Mouse (Mus musculus) hindbrain, embryonic 16.5 days (tissue): ENCODE results near the gene Gm9821. TPM values are rescaled to one million over a fixed set of nuclear protein-coding genes. Genes with fewer than 3 reads are reported as not detected.

Experiments used
- ATAC-seq: fragments of 200-750 bp; cut with Nextera tagmentation; 2 replicates; pipeline ENCODE4 v1.8.0; 2017; ENCODE audit warnings: moderate TSS enrichment, moderate library complexity
- H3K27ac ChIP-seq: fragments of 300-500 bp; sonication (generic); 2 replicates; pipeline ENCODE4 v1.5.1; 2014; ENCODE audit warnings: low read depth, mild to moderate bottlenecking, control low read depth, low read length, moderate library complexity
- H3K27me3 ChIP-seq: fragments of 300-500 bp; sonication (generic); replicated peaks from 2 replicates; pipeline ENCODE4 v1.6.1; 2014; ENCODE audit warnings: low read length; ENCODE audit not compliant: control insufficient read depth, insufficient read depth
- H3K36me3 ChIP-seq: fragments of 300-500 bp; sonication (generic); 2 replicates; pipeline ENCODE4 v1.6.1; 2014; ENCODE audit warnings: mild to moderate bottlenecking, low read length, moderate library complexity, mixed read lengths; ENCODE audit not compliant: control insufficient read depth, insufficient read depth
- H3K4me1 ChIP-seq: fragments of 300-500 bp; sonication (generic); 2 replicates; pipeline ENCODE4 v1.6.1; 2014; ENCODE audit warnings: low read depth, low read length; ENCODE audit not compliant: control insufficient read depth, insufficient read depth
- H3K4me2 ChIP-seq: fragments of 300-500 bp; sonication (generic); 2 replicates; pipeline ENCODE4 v1.6.1; 2014; ENCODE audit warnings: mild to moderate bottlenecking, low read length, control low read depth, moderate library complexity
- H3K4me3 ChIP-seq: fragments of 300-500 bp; sonication (generic); 2 replicates; pipeline ENCODE4 v1.5.1; 2014; ENCODE audit warnings: mild to moderate bottlenecking, low read length, control low read depth, moderate library complexity
- H3K9ac ChIP-seq: fragments of 300-500 bp; sonication (generic); 2 replicates; pipeline ENCODE4 v1.6.1; 2014; ENCODE audit warnings: low read depth, mild to moderate bottlenecking, control low read depth, low read length, moderate library complexity
- H3K9me3 ChIP-seq: fragments of 300-500 bp; sonication (generic); 2 replicates; pipeline ENCODE4 v1.6.1; 2014; ENCODE audit warnings: mild to moderate bottlenecking, low read length, moderate library complexity; ENCODE audit not compliant: control insufficient read depth
- WGBS: fragments of 180-500 bp; shearing (Covaris S2); extraction: QIAGEN DNeasy Blood & Tissue Kit; methylation state at CpG from one replicate; pipeline ENCODE4 v1.1.7; 2014; 5-methylcytosine and 5-hydroxymethylcytosine counted together
- microRNA-seq: library from miRNA; unstranded; fragments of <30 nt; microRNA quantifications from one replicate; pipeline ENCODE4, GENCODE M21; 2017
- polyA plus RNA-seq: library from polyadenylated mRNA; unstranded; fragments of >200 nt; fragmentation: Nextera tagmentation; extraction: Ambion mirVana; gene quantifications from 2 replicates; pipeline ENCODE4 v1.2.1, GENCODE M21; 2015

Gene Gm9821
- polyA plus RNA-seq, 1 experiment from 2014 or later = 0.29 TPM

DNA sequence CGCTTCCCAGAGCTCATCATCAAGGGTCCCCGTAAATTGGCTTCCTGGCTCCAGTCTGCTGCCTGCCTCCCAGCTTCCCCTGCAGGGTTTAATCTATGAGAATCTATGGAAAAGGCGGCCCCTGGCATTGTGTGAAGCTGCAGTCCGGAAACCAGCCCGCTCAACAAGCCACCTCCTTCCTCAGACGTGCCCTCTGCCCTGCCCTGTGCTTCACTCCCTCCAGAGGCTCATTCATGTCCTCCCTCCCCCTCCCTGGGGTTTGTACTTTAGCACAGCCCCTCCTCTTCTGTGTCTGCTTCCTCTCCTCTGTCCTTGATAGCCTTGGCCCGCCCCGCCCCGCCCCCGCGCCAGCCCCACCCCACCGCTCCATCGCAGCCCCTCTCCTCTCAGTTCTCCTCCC is 38.9 kb downstream of the Gm9821 start:
- H3K9ac ChIP-seq = peak overlapping the region; percentile 51
- H3K4me1 ChIP-seq = peaks cover 6% of the 10 kb centered on the region
- H3K4me3 ChIP-seq = peak overlapping the region; percentile 7; the same call in 1 of the 2 replicates
- H3K36me3 ChIP-seq = no peaks in the 10 kb centered on the region
- H3K27me3 ChIP-seq = peaks cover 2% of the 10 kb centered on the region; the same call in 1 of the 2 replicates
- H3K9me3 ChIP-seq = no peaks in the 10 kb centered on the region
- WGBS = 6% methylated on average over 10 of the region's 13 CpGs
- H3K4me2 ChIP-seq = peak overlapping the region; percentile 40
- peak overlapping the region; percentile 12; the same call in 1 of the 2 replicates for H3K27ac ChIP-seq
- ATAC-seq = peak; percentile 60

DNA sequence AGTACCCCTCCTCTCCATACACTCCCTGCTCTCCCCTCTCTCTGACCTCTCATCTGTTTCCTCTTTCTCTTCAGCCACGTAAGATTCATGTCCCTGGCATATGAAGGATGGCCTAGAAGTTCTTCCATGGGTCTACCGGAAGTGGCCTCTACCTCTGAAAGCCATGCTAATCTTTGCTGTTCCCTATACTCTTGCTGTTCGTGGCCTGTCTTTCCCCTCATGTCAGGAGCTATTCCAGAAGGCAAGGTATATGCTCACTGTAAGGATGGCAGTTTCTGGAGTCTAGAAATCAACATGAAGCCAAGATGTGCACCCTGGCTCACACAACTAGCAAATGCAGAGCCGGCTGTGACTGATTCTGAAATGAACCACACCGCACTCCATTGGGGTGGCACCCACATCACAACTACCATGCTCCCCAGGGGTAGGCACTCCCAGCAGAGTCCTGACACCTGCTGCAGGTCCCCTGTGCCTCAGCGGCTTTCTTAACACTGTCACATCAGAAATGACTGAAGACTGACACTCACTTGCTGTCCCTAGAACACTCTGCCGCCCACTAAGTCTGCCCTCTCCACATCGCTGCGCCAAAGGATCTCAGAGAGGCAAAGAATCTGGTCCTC is 39.5 kb downstream of the Gm9821 start:
- Histone ChIP-seq H3K4me2 (peak overlapping the region; percentile 40), H3K9ac (no peak overlapping the region), H3K9me3 (no peaks in the 10 kb centered on the region), H3K4me3 (no peak overlapping the region), H3K4me1 (peaks cover 6% of the 10 kb centered on the region), H3K27me3 (peaks cover 2% of the 10 kb centered on the region; the same call in 1 of the 2 replicates), H3K36me3 (no peaks in the 10 kb centered on the region), H3K27ac (peak overlapping the region; percentile 12; the same call in 1 of the 2 replicates)
- 41% methylated on average over 9 of the region's 9 CpGs for WGBS
- ATAC-seq = no peak

DNA sequence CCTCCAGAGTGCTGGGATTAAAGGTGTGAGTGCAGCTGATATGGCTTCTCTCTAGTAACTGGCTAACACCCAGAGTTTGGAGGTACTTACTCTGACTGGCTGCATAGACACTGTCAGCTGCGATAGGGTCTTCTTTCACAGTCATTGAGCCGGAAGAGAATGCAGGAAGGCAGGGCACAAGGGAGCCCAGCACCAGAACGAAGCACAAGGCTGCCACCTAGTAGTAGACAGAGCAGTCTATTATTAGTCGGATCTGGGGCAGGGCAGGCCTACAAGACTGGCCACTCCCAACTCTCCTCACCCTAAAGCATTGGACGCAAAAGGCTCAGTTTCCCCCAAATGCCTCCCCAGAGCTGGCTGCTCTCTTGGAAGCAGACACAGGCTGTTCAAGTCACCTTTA is 40.6 kb downstream of the Gm9821 start:
- no peak overlapping the region for H3K4me3 ChIP-seq
- peaks cover 6% of the 10 kb centered on the region for H3K4me1 ChIP-seq
- H3K27me3 ChIP-seq = peaks cover 2% of the 10 kb centered on the region; the same call in 1 of the 2 replicates
- H3K36me3 ChIP-seq = no peaks in the 10 kb centered on the region
- H3K27ac ChIP-seq = no peak overlapping the region
- H3K9me3 ChIP-seq = no peaks in the 10 kb centered on the region
- ATAC-seq = peak; percentile 53
- 6% methylated on average over 5 of the region's 5 CpGs for WGBS
- H3K4me2 ChIP-seq = no peak overlapping the region
- no peak overlapping the region for H3K9ac ChIP-seq

DNA sequence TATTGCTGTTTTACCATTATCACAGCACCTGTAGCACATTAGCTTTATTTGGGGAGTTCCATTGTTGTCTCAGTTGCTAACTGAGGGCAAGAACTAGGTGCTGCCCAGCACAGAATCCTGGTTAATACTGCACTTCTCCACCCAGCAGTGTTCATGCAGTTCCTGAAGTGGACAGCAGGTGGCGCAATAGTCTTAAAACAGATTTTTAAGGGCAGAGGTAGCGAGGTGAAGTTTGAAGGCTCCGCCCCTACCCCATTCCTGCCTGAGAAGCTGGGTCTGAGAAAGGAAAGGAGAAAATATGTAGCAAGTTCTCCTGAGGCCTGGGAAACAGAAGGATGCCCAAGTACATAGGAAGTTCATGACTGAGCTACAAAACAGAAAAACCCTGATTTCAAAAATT is 42.0 kb downstream of the Gm9821 start:
- ATAC-seq = peak; percentile 31; the same call in 1 of the 2 replicates
- no peaks in the 10 kb centered on the region for H3K36me3 ChIP-seq
- no peak overlapping the region for H3K4me3 ChIP-seq
- 2% methylated on average over 3 of the region's 3 CpGs for WGBS
- H3K4me2 ChIP-seq = no peak overlapping the region
- peaks cover 2% of the 10 kb centered on the region; the same call in 1 of the 2 replicates for H3K27me3 ChIP-seq
- no peaks in the 10 kb centered on the region for H3K9me3 ChIP-seq
- peaks cover 6% of the 10 kb centered on the region for H3K4me1 ChIP-seq
- no peak overlapping the region for H3K27ac ChIP-seq
- no peak overlapping the region for H3K9ac ChIP-seq

DNA sequence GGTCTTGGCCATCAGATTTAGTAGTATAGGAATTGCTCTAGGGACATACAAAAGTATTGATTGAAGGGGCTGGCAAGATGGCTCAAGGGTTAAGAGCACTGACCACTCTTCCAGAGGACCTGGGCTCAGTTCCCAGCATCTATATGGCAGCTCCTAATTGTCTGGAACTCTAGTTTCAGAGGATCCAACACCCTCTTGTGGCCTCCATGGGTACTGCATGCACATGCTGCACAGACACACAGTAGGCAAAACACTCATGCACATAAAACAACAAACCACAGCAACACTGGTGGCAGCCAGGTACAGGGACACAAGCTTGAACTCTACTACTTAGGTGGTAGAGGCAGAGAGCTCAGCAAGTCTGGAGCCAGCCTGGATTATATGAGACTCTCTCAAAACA is 44.2 kb downstream of the Gm9821 start:
- Histone ChIP-seq H3K4me2 (no peak overlapping the region), H3K36me3 (no peaks in the 10 kb centered on the region), H3K9ac (no peak overlapping the region), H3K9me3 (no peaks in the 10 kb centered on the region), H3K4me3 (no peak overlapping the region), H3K4me1 (peaks cover under 1% of the 10 kb centered on the region), H3K27ac (no peak overlapping the region), H3K27me3 (peaks cover 2% of the 10 kb centered on the region; the same call in 1 of the 2 replicates)
- ATAC-seq = no peak

DNA sequence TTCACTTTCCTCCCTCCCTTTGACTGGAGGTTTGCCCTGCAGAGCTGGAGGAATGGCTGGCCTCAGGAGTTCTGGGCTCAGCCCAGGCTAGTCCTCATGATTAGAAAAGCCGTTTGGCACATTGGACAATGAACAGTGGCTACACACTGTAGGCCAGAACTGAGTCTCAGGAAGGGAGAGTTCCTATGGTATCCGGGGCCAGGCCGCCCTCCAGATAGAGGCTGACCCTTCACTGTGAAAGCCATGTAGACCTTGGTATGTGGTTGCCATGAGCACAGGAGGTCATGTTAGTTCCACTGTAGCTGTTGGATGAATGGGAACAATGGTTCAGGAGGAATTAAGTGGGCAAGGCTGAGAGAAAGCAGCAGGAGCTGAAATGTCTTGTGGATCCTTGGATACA is 47.9 kb downstream of the Gm9821 start:
- peak; percentile 67 for ATAC-seq
- no peaks in the 10 kb centered on the region for H3K36me3 ChIP-seq
- H3K4me3 ChIP-seq = no peak overlapping the region
- no peak overlapping the region for H3K4me2 ChIP-seq
- no peak overlapping the region for H3K27ac ChIP-seq
- no peaks in the 10 kb centered on the region for H3K9me3 ChIP-seq
- no peak overlapping the region for H3K9ac ChIP-seq
- WGBS = 37% methylated on average over 3 of the region's 3 CpGs
- no peaks in the 10 kb centered on the region for H3K4me1 ChIP-seq
- no peaks in the 10 kb centered on the region for H3K27me3 ChIP-seq

DNA sequence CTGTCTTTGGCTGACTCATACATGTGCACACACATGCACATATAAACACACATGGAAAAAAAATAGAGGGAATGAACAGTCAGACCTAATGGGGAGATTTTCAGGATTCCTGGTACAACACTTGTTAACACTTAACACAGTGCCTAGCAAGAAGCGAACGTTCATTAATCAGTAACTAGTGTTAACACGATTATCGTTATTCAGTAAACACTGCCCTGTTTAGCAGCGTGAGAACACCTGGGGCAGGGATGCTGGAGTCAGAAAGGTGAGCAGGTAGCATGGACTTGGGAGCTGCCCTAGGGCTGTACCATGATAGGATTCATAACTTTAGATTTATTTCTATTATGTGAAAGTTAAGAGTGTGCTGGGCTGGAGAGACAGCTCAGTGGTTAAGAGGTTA is 50.5 kb downstream of the Gm9821 start:
- H3K27me3 ChIP-seq = no peaks in the 10 kb centered on the region

More for the DNA sequence above, 50.5 kb downstream of the Gm9821 start:
- Histone ChIP-seq H3K4me2 (no peak overlapping the region), H3K4me1 (no peaks in the 10 kb centered on the region), H3K9me3 (no peaks in the 10 kb centered on the region), H3K27ac (no peak overlapping the region), H3K9ac (no peak overlapping the region), H3K36me3 (no peaks in the 10 kb centered on the region), H3K4me3 (no peak overlapping the region)
- WGBS = 85% methylated on average over 5 of the region's 5 CpGs
- no peak for ATAC-seq

Small RNA genes within 50 kb of the gene (microRNA-seq; reads per million reads assigned to microRNA genes)
- gene Mir6999 = not detected

Other genes starting within 250 kb of the Gm9821 start
- gene Atg13, start 235.1 kb upstream of the Gm9821 start, polyA plus RNA-seq = 32.8 and 39.4 TPM in 2 replicates
- gene Harbi1, start 234.9 kb upstream of the Gm9821 start, polyA plus RNA-seq = 16.7 and 17.9 TPM in 2 replicates
- gene Ambra1, start 215.6 kb upstream of the Gm9821 start, polyA plus RNA-seq = 20.8 and 27.1 TPM in 2 replicates
- gene Chrm4, start 18.5 kb upstream of the Gm9821 start, polyA plus RNA-seq = 1.5 TPM in 2 replicates
- 160 and 182 TPM in 2 replicates for gene Mdk, start 13.4 kb upstream of the Gm9821 start, polyA plus RNA-seq
- gene Dgkz, start 30.2 kb downstream of the Gm9821 start, polyA plus RNA-seq = 32.3 and 37.5 TPM in 2 replicates
- 2.7 and 4.0 TPM in 2 replicates for gene Creb3l1, start 78.8 kb downstream of the Gm9821 start, polyA plus RNA-seq
- 30.6 and 34.9 TPM in 2 replicates for gene Phf21a, start 147.4 kb downstream of the Gm9821 start, polyA plus RNA-seq